Mouse (Mus musculus) liver, embryonic 15.5 days (tissue): ENCODE results near the gene Hypk. TPM values are rescaled to one million over a fixed set of nuclear protein-coding genes. Genes with fewer than 3 reads are reported as not detected.
A peak's percentile ranks its signal among the peaks of the same experiment; 100 is the strongest.
"Not testable (repeated sequence)": the region's sequence is repeated elsewhere in the genome, so short reads cannot be mapped to it uniquely, and the experiment has no call there.

ENCODE experiments used
- ATAC-seq: fragments of 200-750 bp; cut with Nextera tagmentation; 2 replicates; pipeline ENCODE4 v1.8.0; 2017; ENCODE audit warnings: moderate number of reproducible peaks, mild to moderate bottlenecking, moderate library complexity; ENCODE audit not compliant: insufficient read depth
- H3K27ac ChIP-seq: fragments of 300-500 bp; sonication (generic); replicated peaks from 2 replicates; pipeline ENCODE4 v1.5.1; 2015; ENCODE audit warnings: mild to moderate bottlenecking, inconsistent platforms
- H3K27me3 ChIP-seq: fragments of 300-500 bp; sonication (generic); 2 replicates; pipeline ENCODE4 v1.6.1; 2015; ENCODE audit warnings: mild to moderate bottlenecking, inconsistent platforms
- H3K36me3 ChIP-seq: fragments of 300-500 bp; sonication (generic); replicated peaks from 2 replicates; pipeline ENCODE4 v1.6.1; 2015; ENCODE audit warnings: moderate library complexity, mild to moderate bottlenecking, inconsistent platforms
- H3K4me1 ChIP-seq: fragments of 300-500 bp; sonication (generic); replicated peaks from 2 replicates; pipeline ENCODE4 v1.6.1; 2015; ENCODE audit warnings: inconsistent platforms
- H3K4me2 ChIP-seq: fragments of 300-500 bp; sonication (generic); 2 replicates; pipeline ENCODE4 v1.6.1; 2015; ENCODE audit warnings: moderate library complexity, mild to moderate bottlenecking, inconsistent platforms
- H3K4me3 ChIP-seq: fragments of 300-500 bp; sonication (generic); replicated peaks from 2 replicates; pipeline ENCODE4 v1.5.1; 2015; ENCODE audit warnings: mild to moderate bottlenecking, inconsistent platforms
- H3K9ac ChIP-seq: fragments of 300-500 bp; sonication (generic); 2 replicates; pipeline ENCODE4 v1.6.1; 2015; ENCODE audit warnings: moderate library complexity, mild to moderate bottlenecking, inconsistent platforms
- H3K9me3 ChIP-seq: fragments of 300-500 bp; sonication (generic); replicated peaks from 2 replicates; pipeline ENCODE4 v1.6.1; 2016; ENCODE audit warnings: inconsistent platforms
- WGBS: fragments of 180-500 bp; shearing (Covaris S2); methylation state at CpG from one replicate; pipeline ENCODE4 v1.1.7; 2015; ENCODE audit warnings: mixed read lengths; ENCODE audit not compliant: insufficient replicate concordance; 5-methylcytosine and 5-hydroxymethylcytosine counted together
- polyA plus RNA-seq: library from polyadenylated mRNA; unstranded; fragments of >200 nt; fragmentation: Nextera tagmentation; extraction: Ambion mirVana; gene quantifications from 2 replicates; pipeline ENCODE4 v1.2.1, GENCODE M21; 2015

Gene Hypk
- polyA plus RNA-seq, 1 experiment from 2014 or later, result 87.0 TPM

DNA sequence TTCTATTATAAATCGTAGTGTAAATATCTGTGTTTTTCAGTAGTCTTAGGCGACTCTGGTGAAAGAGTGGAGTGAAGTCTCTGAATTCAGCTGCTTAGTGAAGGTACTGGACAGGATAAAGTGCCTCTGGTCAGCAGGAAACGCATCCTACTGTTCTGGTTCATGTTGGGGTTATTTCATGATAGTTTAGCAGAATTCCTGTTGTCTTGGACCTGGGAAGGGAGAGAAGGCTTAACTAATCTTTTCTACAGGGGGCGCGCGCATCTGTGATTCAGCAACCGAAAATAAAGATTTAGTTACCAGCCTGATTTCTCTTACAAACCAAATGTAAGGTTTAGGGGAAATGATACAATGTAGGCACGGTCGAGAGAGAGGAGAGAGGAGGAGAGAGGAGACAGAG, 5.0 kb upstream of the Hypk start:
- Histone ChIP-seq H3K4me3 (peak overlapping the region; percentile 99), H3K36me3 (peaks cover 19% of the 10 kb centered on the region), H3K4me2 (peak overlapping the region; percentile 96), H3K9ac (peak overlapping the region; percentile 66), H3K27me3 (peaks cover 15% of the 10 kb centered on the region), H3K27ac (peak overlapping the region; percentile 87), H3K4me1 (peaks cover 43% of the 10 kb centered on the region), H3K9me3 (no peaks in the 10 kb centered on the region)
- ATAC-seq, result no peak
- WGBS, result 13% methylated on average over 9 of the region's 9 CpGs

GRCm38 (mm10) chr2:121448739-121449535, 4.2 kb upstream of the Hypk start, which contains the start of gene Serf2:
TSS of gene Serf2 (plus strand) at chr2:121449195.
- Histone ChIP-seq H3K4me3 (peak within 1 kb of the TSS; percentile 99), H3K9ac (peak within 1 kb of the TSS; percentile 100), H3K36me3 (peaks cover 27% of the 10 kb centered on the region), H3K4me1 (peaks cover 48% of the 10 kb centered on the region), H3K27ac (peak within 1 kb of the TSS; percentile 92), H3K27me3 (peaks cover 10% of the 10 kb centered on the region), H3K4me2 (peak within 1 kb of the TSS; percentile 96), H3K9me3 (no peaks in the 10 kb centered on the region)
- ATAC-seq, result peak; percentile 98
- WGBS, result under 1% methylated on average over 74 of the region's 74 CpGs

DNA sequence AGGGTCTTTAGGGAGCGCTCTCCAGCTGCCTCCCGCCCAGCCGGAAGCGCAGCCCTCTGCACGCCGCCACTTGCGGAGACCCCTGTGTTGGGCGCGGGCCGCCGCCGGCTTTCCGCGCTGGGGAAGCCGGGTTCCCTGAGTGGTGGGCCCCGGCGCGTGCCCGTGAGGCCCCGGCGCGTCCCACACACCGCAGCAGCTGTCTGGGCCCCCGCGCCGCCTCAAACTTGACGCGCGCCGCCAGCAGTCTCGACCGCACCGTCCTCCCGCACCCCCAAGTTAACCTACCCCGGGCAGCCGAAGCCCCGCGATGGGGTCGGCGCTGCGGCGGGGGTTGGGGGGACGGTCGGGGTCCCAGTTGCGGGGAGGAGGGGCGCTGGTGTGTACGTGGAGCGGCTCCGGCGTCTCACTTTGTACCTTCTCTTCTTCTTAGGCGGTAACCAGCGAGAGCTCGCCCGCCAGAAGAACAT, 3.5 kb upstream of the Hypk start:
- H3K4me1 ChIP-seq, result peaks cover 50% of the 10 kb centered on the region

GRCm38 (mm10) chr2:121450093-121450492, 3.0 kb upstream of the Hypk start:
- Histone ChIP-seq H3K4me2 (peak overlapping the region; percentile 96), H3K9me3 (no peaks in the 10 kb centered on the region), H3K9ac (peak overlapping the region; percentile 100), H3K4me3 (peak overlapping the region; percentile 99), H3K27me3 (no peaks in the 10 kb centered on the region), H3K36me3 (peaks cover 29% of the 10 kb centered on the region), H3K4me1 (peaks cover 50% of the 10 kb centered on the region), H3K27ac (peak overlapping the region; percentile 92)
- ATAC-seq, result no peak
- 1% methylated on average over 7 of the region's 7 CpGs for WGBS

More for the DNA sequence above, 3.5 kb upstream of the Hypk start:
- H3K27ac ChIP-seq, result peak overlapping the region; percentile 92
- H3K9me3 ChIP-seq, result no peaks in the 10 kb centered on the region
- WGBS, result under 1% methylated on average over 54 of the region's 54 CpGs
- ATAC-seq, result peak; percentile 14
- peak overlapping the region; percentile 96 for H3K4me2 ChIP-seq
- peak overlapping the region; percentile 99 for H3K4me3 ChIP-seq
- 0 out of 2 replicates have a peak, but pooled peaks cover 3% of the 10 kb centered on the region for H3K27me3 ChIP-seq
- peaks cover 29% of the 10 kb centered on the region for H3K36me3 ChIP-seq
- peak overlapping the region; percentile 100 for H3K9ac ChIP-seq

- Histone ChIP-seq H3K27ac (no peak overlapping the region; the same call in 1 of the 2 replicates), H3K4me2 (no peak overlapping the region), H3K9me3 (no peaks in the 10 kb centered on the region), H3K36me3 (peaks cover 29% of the 10 kb centered on the region), H3K4me1 (peaks cover 61% of the 10 kb centered on the region), H3K27me3 (no peaks in the 10 kb centered on the region), H3K4me3 (no peak overlapping the region), H3K9ac (no peak overlapping the region)
- 74% methylated on average over 4 of the region's 4 CpGs for WGBS
- ATAC-seq, result no peak
Measured at GRCm38 (mm10) chr2:121452361-121452760, 729 bp upstream of the Hypk start.

DNA sequence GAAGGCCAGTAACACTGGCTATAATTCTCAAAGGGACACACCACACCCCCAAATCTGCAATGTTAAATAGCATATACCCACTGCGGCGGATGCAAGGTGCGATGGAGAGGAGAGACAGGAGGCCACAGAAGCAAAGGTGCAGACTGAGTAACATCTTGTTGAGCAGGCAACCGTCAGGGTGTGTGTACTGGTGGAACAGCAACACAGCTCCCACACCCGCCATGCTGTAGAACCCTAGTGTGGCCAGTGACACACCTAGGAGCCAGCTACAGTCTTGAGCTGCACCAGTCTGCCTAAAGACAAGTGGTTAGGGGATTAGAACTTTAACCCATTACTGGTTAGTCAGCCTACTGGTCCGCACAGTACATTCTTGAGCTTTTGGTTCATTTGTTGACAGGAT, 827 bp downstream of the Hypk start:
- Histone ChIP-seq H3K4me1 (peaks cover 60% of the 10 kb centered on the region), H3K9me3 (no peaks in the 10 kb centered on the region), H3K9ac (no peak overlapping the region), H3K36me3 (peaks cover 36% of the 10 kb centered on the region), H3K27ac (no peak overlapping the region), H3K4me2 (no peak overlapping the region), H3K4me3 (no peak overlapping the region), H3K27me3 (no peaks in the 10 kb centered on the region)
- no peak for ATAC-seq
- WGBS, result 78% methylated on average over 6 of the region's 6 CpGs

GRCm38 (mm10) chr2:121455534-121455933, 2.4 kb downstream of the Hypk start:
- Histone ChIP-seq H3K4me3 (no peak overlapping the region), H3K9me3 (no peaks in the 10 kb centered on the region), H3K27ac (no peak overlapping the region), H3K9ac (no peak overlapping the region), H3K4me2 (no peak overlapping the region), H3K27me3 (no peaks in the 10 kb centered on the region), H3K4me1 (peaks cover 53% of the 10 kb centered on the region), H3K36me3 (peaks cover 51% of the 10 kb centered on the region)
- no peak for ATAC-seq
- WGBS, result 74% methylated on average over 5 of the region's 5 CpGs

DNA sequence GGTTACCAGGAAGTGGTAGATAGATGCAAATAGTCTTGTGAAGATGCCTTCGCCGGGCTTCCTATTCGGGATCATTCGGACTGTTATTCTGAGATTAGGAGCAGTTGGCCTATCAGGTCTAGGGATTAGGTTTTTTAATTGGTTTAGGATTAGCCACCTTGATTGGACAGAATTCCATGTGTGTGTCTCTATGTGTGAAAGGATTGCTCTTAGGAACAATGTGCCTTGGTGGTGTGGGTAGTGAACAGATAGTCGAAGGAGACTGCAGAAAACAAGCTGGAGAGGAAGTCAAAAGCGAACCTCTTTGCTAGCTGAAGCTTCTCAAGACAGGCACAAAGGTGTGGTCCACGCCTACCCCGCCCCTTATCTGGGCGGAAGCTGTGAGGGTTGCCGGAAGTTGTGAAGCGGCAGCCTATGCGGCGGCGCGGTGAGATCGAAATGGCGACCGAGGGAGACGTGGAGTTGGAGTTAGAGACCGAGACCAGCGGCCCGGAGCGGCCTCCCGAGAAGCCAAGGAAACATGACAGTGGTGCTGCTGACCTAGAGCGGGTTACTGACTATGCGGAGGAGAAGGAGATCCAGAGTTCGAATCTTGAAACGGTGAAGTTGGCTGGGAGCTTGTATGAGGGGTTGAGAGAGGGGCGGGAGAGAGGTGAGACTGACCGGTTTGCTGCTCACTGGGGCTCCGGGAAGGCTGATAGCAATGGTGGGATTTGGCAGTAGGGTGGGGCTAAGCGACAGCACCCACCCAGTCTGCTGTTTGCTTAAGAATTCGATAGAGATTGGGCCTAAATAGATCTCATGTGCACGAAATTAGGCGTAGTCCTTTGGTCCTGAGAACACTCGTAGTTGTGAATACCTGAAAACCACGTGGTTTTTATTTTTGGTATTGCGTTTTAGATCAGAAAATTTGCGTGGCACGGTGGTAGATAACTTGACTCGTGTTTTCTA, 3.9 kb downstream of the Hypk start, which contains the start of gene Serinc4:
Gene Serinc4 (minus strand): TSS at position 90 of the 951 bp plus-strand sequence.
- Histone ChIP-seq H3K4me3 (peak within 1 kb of the TSS; percentile 85), H3K9me3 (no peaks in the 10 kb centered on the region), H3K36me3 (peaks cover 50% of the 10 kb centered on the region), H3K9ac (peak within 1 kb of the TSS; percentile 76), H3K4me1 (peaks cover 44% of the 10 kb centered on the region), H3K27ac (peak within 1 kb of the TSS; percentile 92), H3K27me3 (no peaks in the 10 kb centered on the region), H3K4me2 (peak within 1 kb of the TSS; percentile 80)
- ATAC-seq, result peak; percentile 94
- WGBS, result 2% methylated on average over 41 of the region's 41 CpGs

- Histone ChIP-seq H3K27ac (no peak overlapping the region), H3K4me3 (no peak overlapping the region), H3K27me3 (no peaks in the 10 kb centered on the region), H3K9ac (no peak overlapping the region), H3K9me3 (no peaks in the 10 kb centered on the region), H3K36me3 (peaks cover 29% of the 10 kb centered on the region), H3K4me2 (no peak overlapping the region), H3K4me1 (peaks cover 23% of the 10 kb centered on the region)
- whole genome bisulfite sequencing, result 74% methylated on average over 2 of the region's 2 CpGs
- no peak for ATAC-seq
Measured at GRCm38 (mm10) chr2:121460071-121460470, 7.0 kb downstream of the Hypk start.

DNA sequence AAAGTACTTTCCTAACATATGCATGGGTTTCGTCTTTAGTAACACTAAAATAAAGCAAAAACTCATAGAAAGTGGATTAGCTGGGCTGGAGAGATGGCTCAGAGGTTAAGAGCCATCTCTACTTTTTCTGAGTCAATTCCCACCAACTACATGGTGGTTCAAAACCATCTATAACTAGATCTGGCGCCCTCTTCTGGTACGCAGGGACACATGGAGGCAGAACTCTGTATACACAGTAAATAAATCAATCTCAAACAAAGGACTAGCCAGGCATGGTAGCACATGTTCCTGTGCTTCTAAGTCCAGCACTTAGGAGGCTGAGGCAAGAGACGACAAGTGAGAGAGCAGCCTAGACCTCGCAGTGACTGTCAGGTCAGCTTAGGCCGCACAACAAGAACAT, 15.9 kb downstream of the Hypk start:
- not testable (repeated sequence) for H3K27me3 ChIP-seq, ATAC-seq, H3K9me3 ChIP-seq, H3K36me3 ChIP-seq, H3K27ac ChIP-seq, H3K4me1 ChIP-seq, H3K4me3 ChIP-seq, H3K9ac ChIP-seq, H3K4me2 ChIP-seq
- WGBS, result 56% methylated on average over 4 of the region's 6 CpGs

GRCm38 (mm10) chr2:121472783-121473182, 19.7 kb downstream of the Hypk start:
- H3K4me2 ChIP-seq, result peak overlapping the region; percentile 82; the same call in 1 of the 2 replicates
- not testable (repeated sequence) for H3K9me3 ChIP-seq, H3K27ac ChIP-seq, H3K27me3 ChIP-seq, H3K36me3 ChIP-seq, H3K9ac ChIP-seq, ATAC-seq
- 89% methylated on average over 3 of the region's 3 CpGs for WGBS
- H3K4me1 ChIP-seq, result peaks cover 11% of the 10 kb centered on the region
- H3K4me3 ChIP-seq, result peak overlapping the region; percentile 75
